Mouse (Mus musculus) hindbrain, embryonic 10.5 days (tissue): ENCODE data around the gene Kcnh6. TPM values are rescaled to one million over a fixed set of nuclear protein-coding genes. Genes with fewer than 3 reads are reported as not detected.
"Not testable (repeated sequence)": the region's sequence is repeated elsewhere in the genome, so short reads cannot be mapped to it uniquely, and the experiment has no call there.

ENCODE experiments used
- DNase-seq: peaks from one replicate; pipeline ENCODE4 v3.0.0-alpha.2; 2017; ENCODE audit warnings: low spot score
- H3K27ac ChIP-seq: fragments of 300-500 bp; sonication (generic); 2 replicates; pipeline ENCODE4 v1.5.1; 2016; ENCODE audit warnings: mild to moderate bottlenecking, moderate library complexity
- H3K27me3 ChIP-seq: fragments of 300-500 bp; sonication (generic); 2 replicates; pipeline ENCODE4 v1.6.1; 2016; ENCODE audit warnings: mild to moderate bottlenecking; ENCODE audit not compliant: poor library complexity, insufficient read depth, severe bottlenecking
- H3K36me3 ChIP-seq: fragments of 300-500 bp; sonication (generic); 2 replicates; pipeline ENCODE4 v1.6.1; 2016; ENCODE audit warnings: mild to moderate bottlenecking, moderate library complexity
- H3K4me1 ChIP-seq: fragments of 300-500 bp; sonication (generic); replicated peaks from 2 replicates; pipeline ENCODE4 v1.6.1; 2016; ENCODE audit warnings: mild to moderate bottlenecking
- H3K4me3 ChIP-seq: fragments of 300-500 bp; sonication (generic); 2 replicates; pipeline ENCODE4 v1.5.1; 2016; ENCODE audit warnings: mild to moderate bottlenecking, moderate library complexity
- H3K9me3 ChIP-seq: fragments of 300-500 bp; sonication (generic); 2 replicates; pipeline ENCODE4 v1.6.1; 2016; ENCODE audit warnings: mild to moderate bottlenecking, moderate library complexity
- WGBS: fragments of 180-500 bp; shearing (Covaris S2); methylation state at CpG from one replicate; pipeline ENCODE4 v1.1.7; 2016; 5-methylcytosine and 5-hydroxymethylcytosine counted together
- polyA plus RNA-seq: library from polyadenylated mRNA; unstranded; fragments of >200 nt; fragmentation: Nextera tagmentation; extraction: Ambion mirVana; gene quantifications from 2 replicates; pipeline ENCODE4 v1.2.1, GENCODE M21; 2016

The Kcnh6 gene
- polyA plus RNA-seq, 1 experiment from 2014 or later = 0.61 TPM

GRCm38 (mm10) chr11:106025774-106026173 lies 17.9 kb downstream of the Kcnh6 start:
- no peaks in the 10 kb centered on the region for H3K9me3 ChIP-seq
- WGBS = 79% methylated on average over 3 of the region's 3 CpGs
- peaks cover 8% of the 10 kb centered on the region for H3K36me3 ChIP-seq
- H3K27me3 ChIP-seq = peaks cover 13% of the 10 kb centered on the region
- peaks cover 7% of the 10 kb centered on the region; the same call in 1 of the 2 replicates for H3K4me1 ChIP-seq
- no peak overlapping the region for H3K27ac ChIP-seq
- H3K4me3 ChIP-seq = no peak overlapping the region
- DNase-seq = no peak

GRCm38 (mm10) chr11:106026465-106027151 lies 18.7 kb downstream of the Kcnh6 start:
- Histone ChIP-seq H3K27ac (no peak overlapping the region), H3K36me3 (peaks cover 8% of the 10 kb centered on the region), H3K4me1 (peaks cover 7% of the 10 kb centered on the region; the same call in 1 of the 2 replicates), H3K27me3 (peaks cover 5% of the 10 kb centered on the region), H3K9me3 (no peaks in the 10 kb centered on the region), H3K4me3 (no peak overlapping the region)
- DNase-seq = peak; percentile 41
- WGBS = 39% methylated on average over 11 of the region's 11 CpGs

- H3K27ac ChIP-seq = no peak overlapping the region
- H3K4me3 ChIP-seq = no peak overlapping the region
- H3K4me1 ChIP-seq = peaks cover 7% of the 10 kb centered on the region; the same call in 1 of the 2 replicates
- DNase-seq = no peak
- H3K9me3 ChIP-seq = no peaks in the 10 kb centered on the region; the same call in 1 of the 2 replicates
- H3K27me3 ChIP-seq = no peaks in the 10 kb centered on the region
- peaks cover 8% of the 10 kb centered on the region for H3K36me3 ChIP-seq
- 89% methylated on average over 5 of the region's 5 CpGs for WGBS
These were observed 19.7 kb downstream of the Kcnh6 start for GRCm38 (mm10) chr11:106027607-106028006.

GRCm38 (mm10) chr11:106032074-106032473 lies 24.1 kb downstream of the Kcnh6 start:
- Histone ChIP-seq H3K4me3 (peak overlapping the region; percentile 47), H3K27ac (peak overlapping the region; percentile 75; the same call in 1 of the 2 replicates), H3K4me1 (peaks cover 15% of the 10 kb centered on the region)
- 36% methylated on average over 15 of the region's 25 CpGs for WGBS
- not testable (repeated sequence) for H3K27me3 ChIP-seq, H3K9me3 ChIP-seq, H3K36me3 ChIP-seq, DNase-seq

GRCm38 (mm10) chr11:106033491-106033919 lies 25.6 kb downstream of the Kcnh6 start:
- H3K27me3 ChIP-seq = no peaks in the 10 kb centered on the region
- H3K4me1 ChIP-seq = peaks cover 27% of the 10 kb centered on the region
- peak; percentile 59 for DNase-seq
- WGBS = 45% methylated on average over 11 of the region's 11 CpGs
- no peaks in the 10 kb centered on the region for H3K36me3 ChIP-seq
- no peaks in the 10 kb centered on the region; the same call in 1 of the 2 replicates for H3K9me3 ChIP-seq
- H3K4me3 ChIP-seq = peak overlapping the region; percentile 23
- H3K27ac ChIP-seq = peak overlapping the region; percentile 82

GRCm38 (mm10) chr11:106034986-106035385 lies 27.1 kb downstream of the Kcnh6 start:
- no peak for DNase-seq

GRCm38 (mm10) chr11:106036548-106037417 lies 28.9 kb downstream of the Kcnh6 start, which contains the start of gene Dcaf7:
TSS of gene Dcaf7 (plus strand) at chr11:106036872.
- Histone ChIP-seq H3K9me3 (no peaks in the 10 kb centered on the region; the same call in 1 of the 2 replicates), H3K4me3 (peak within 1 kb of the TSS; percentile 98), H3K36me3 (no peaks in the 10 kb centered on the region; the same call in 1 of the 2 replicates), H3K27me3 (no peaks in the 10 kb centered on the region), H3K27ac (peak within 1 kb of the TSS; percentile 92), H3K4me1 (peaks cover 31% of the 10 kb centered on the region)
- under 1% methylated on average over 66 of the region's 66 CpGs for WGBS
- DNase-seq = peak; percentile 98

More at GRCm38 (mm10) chr11:106034986-106035385, 27.1 kb downstream of the Kcnh6 start:
- Histone ChIP-seq H3K9me3 (no peaks in the 10 kb centered on the region; the same call in 1 of the 2 replicates), H3K4me3 (no peak overlapping the region), H3K36me3 (no peaks in the 10 kb centered on the region), H3K4me1 (peaks cover 31% of the 10 kb centered on the region), H3K27me3 (no peaks in the 10 kb centered on the region), H3K27ac (no peak overlapping the region)
- 90% methylated on average over 9 of the region's 9 CpGs for WGBS

GRCm38 (mm10) chr11:106037418-106037751 lies 29.5 kb downstream of the Kcnh6 start:
- Histone ChIP-seq H3K4me3 (peak overlapping the region; percentile 98), H3K4me1 (peaks cover 31% of the 10 kb centered on the region), H3K27me3 (no peaks in the 10 kb centered on the region), H3K9me3 (no peaks in the 10 kb centered on the region), H3K36me3 (no peaks in the 10 kb centered on the region; the same call in 1 of the 2 replicates), H3K27ac (peak overlapping the region; percentile 92)
- under 1% methylated on average over 13 of the region's 13 CpGs for WGBS
- peak; percentile 59 for DNase-seq

GRCm38 (mm10) chr11:106044349-106044748 lies 36.4 kb downstream of the Kcnh6 start:
- H3K27ac ChIP-seq = no peak overlapping the region
- H3K4me1 ChIP-seq = no peaks in the 10 kb centered on the region
- peaks cover 39% of the 10 kb centered on the region for H3K36me3 ChIP-seq
- no peak for DNase-seq
- no peaks in the 10 kb centered on the region for H3K9me3 ChIP-seq
- H3K4me3 ChIP-seq = no peak overlapping the region
- no peaks in the 10 kb centered on the region for H3K27me3 ChIP-seq

GRCm38 (mm10) chr11:106045256-106045655 lies 37.3 kb downstream of the Kcnh6 start:
- H3K27me3 ChIP-seq = no peaks in the 10 kb centered on the region
- no peak for DNase-seq
- no peak overlapping the region for H3K4me3 ChIP-seq
- peaks cover 48% of the 10 kb centered on the region for H3K36me3 ChIP-seq
- H3K9me3 ChIP-seq = no peaks in the 10 kb centered on the region
- 84% methylated on average over 1 of the region's 1 CpGs for WGBS
- H3K27ac ChIP-seq = no peak overlapping the region
- no peaks in the 10 kb centered on the region for H3K4me1 ChIP-seq

- H3K27ac ChIP-seq = no peak overlapping the region
- H3K4me1 ChIP-seq = no peaks in the 10 kb centered on the region
- no peaks in the 10 kb centered on the region for H3K27me3 ChIP-seq
- H3K36me3 ChIP-seq = peaks cover 53% of the 10 kb centered on the region
- no peaks in the 10 kb centered on the region for H3K9me3 ChIP-seq
- no peak for DNase-seq
- 96% methylated on average over 3 of the region's 3 CpGs for WGBS
- H3K4me3 ChIP-seq = no peak overlapping the region
These were observed 37.9 kb downstream of the Kcnh6 start for GRCm38 (mm10) chr11:106045780-106046179.

GRCm38 (mm10) chr11:106046584-106046983 lies 38.7 kb downstream of the Kcnh6 start:
- DNase-seq = no peak
- Histone ChIP-seq H3K4me1 (no peaks in the 10 kb centered on the region), H3K9me3 (no peaks in the 10 kb centered on the region), H3K36me3 (peaks cover 61% of the 10 kb centered on the region), H3K4me3 (no peak overlapping the region), H3K27me3 (no peaks in the 10 kb centered on the region), H3K27ac (no peak overlapping the region)
- WGBS = 87% methylated on average over 9 of the region's 9 CpGs

GRCm38 (mm10) chr11:106053921-106054320 lies 46.0 kb downstream of the Kcnh6 start:
- Histone ChIP-seq H3K27me3 (no peaks in the 10 kb centered on the region), H3K36me3 (peaks cover 100% of the 10 kb centered on the region), H3K4me3 (no peak overlapping the region), H3K27ac (no peak overlapping the region), H3K4me1 (no peaks in the 10 kb centered on the region), H3K9me3 (no peaks in the 10 kb centered on the region)
- 93% methylated on average over 2 of the region's 2 CpGs for WGBS
- no peak for DNase-seq
